Mouse (Mus musculus): ENCODE results near the gene Krtap4-6. TPM values are rescaled to one million over a fixed set of nuclear protein-coding genes. Genes with fewer than 3 reads are reported as not detected.
"Not testable (repeated sequence)": the region's sequence is repeated elsewhere in the genome, so short reads cannot be mapped to it uniquely, and the experiment has no call there.

Gene Krtap4-6
- total RNA-seq (2021) = not detected
- long read RNA-seq, experiment 1 = 0 reads
- long read RNA-seq, experiment 2 = 0 reads

DNA sequence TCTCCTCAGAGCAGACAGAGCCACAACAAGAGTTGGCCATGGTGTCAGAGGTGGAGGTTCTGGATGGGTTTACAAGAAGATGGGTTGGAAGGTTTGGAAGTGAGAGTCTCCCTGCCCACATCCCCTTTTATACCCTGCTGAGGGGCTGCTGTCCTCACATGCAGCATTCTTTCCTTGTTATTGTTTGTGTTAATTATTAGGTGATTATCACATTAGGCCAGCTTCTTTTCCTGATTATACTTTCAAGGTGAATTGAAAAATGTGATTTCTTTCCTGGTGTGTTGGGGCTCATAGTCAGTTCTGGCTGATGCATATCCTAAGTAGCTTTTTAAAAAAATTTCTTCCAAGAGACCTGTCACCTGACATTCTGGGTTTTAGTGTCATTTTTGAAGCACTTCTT is at the start of gene Krtap4-6:
Gene Krtap4-6 (minus strand): TSS at position 101 of the 400 bp plus-strand sequence.
- DNase-seq = no peak
- intact Hi-C loops (cut with DNase I; ENCODE audit: low total_unique reads) = no loop called here

DNA sequence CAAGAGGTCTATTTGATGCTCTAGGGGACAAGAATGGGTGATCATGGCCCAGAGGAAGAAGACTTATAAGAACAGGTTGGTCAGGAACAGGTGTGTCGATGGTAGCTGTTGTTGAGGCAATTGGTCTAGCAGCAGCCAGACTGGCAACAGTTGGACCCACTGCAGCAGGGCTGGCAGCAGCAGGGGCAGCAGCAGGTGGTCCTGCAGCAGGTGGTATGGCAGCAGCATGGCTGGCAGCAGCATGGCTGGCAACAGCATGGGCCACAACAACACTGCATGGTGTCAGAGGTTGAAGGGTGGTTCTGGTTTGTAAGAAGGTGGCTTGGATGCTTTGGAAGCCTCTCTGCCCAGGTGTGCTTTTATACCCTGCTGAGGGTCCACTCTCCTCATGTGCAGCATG is 24.7 kb upstream of the Krtap4-6 start, which contains the start of gene Gm14190:
Gene Gm14190 (minus strand): TSS at position 278 of the 400 bp plus-strand sequence.
- intact Hi-C loops (cut with DNase I; ENCODE audit: low total_unique reads) = no loop called here
- DNase-seq = no peak

GRCm38 (mm10) chr11:99685235-99685634 is 19.5 kb upstream of the Krtap4-6 start:
- intact Hi-C loops (cut with DNase I; ENCODE audit: low total_unique reads) = loop anchor here (5.0 kb wide), 1 partner anchor 37 kb away; no protein-coding TSS in a partner anchor
- DNase-seq = not testable (repeated sequence)

- DNase-seq = no peak
- intact Hi-C loops (cut with DNase I; ENCODE audit: low total_unique reads) = no loop called here
Measured at GRCm38 (mm10) chr11:99683481-99683880, 17.7 kb upstream of the Krtap4-6 start.

- no peak for DNase-seq
- intact Hi-C loops (cut with DNase I; ENCODE audit: low total_unique reads) = no loop called here
Measured at GRCm38 (mm10) chr11:99662802-99663201, 3.0 kb downstream of the Krtap4-6 start.

GRCm38 (mm10) chr11:99659256-99659655 is 6.5 kb downstream of the Krtap4-6 start:
- DNase-seq = no peak
- intact Hi-C loops (cut with DNase I; ENCODE audit: low total_unique reads) = no loop called here

GRCm38 (mm10) chr11:99658467-99659010 is 7.2 kb downstream of the Krtap4-6 start, which contains the start of gene Gm11563:
Gene Gm11563, minus strand, starts transcription at chr11:99658960.
- not testable (repeated sequence) for DNase-seq

GRCm38 (mm10) chr11:99657051-99657450 is 8.7 kb downstream of the Krtap4-6 start:
- intact Hi-C loops (cut with DNase I; ENCODE audit: low total_unique reads) = no loop called here
- no peak for DNase-seq

More at GRCm38 (mm10) chr11:99658467-99659010, 7.2 kb downstream of the Krtap4-6 start, which contains the start of gene Gm11563:
- intact Hi-C loops (cut with DNase I; ENCODE audit: low total_unique reads) = not testable (repeated sequence)

- intact Hi-C loops (cut with DNase I; ENCODE audit: low total_unique reads) = no loop called here
- no peak for DNase-seq
Measured at GRCm38 (mm10) chr11:99650136-99650535, 15.6 kb downstream of the Krtap4-6 start, which contains the start of gene Gm11555. Gene Gm11555, minus strand, starts transcription at chr11:99650236.

DNA sequence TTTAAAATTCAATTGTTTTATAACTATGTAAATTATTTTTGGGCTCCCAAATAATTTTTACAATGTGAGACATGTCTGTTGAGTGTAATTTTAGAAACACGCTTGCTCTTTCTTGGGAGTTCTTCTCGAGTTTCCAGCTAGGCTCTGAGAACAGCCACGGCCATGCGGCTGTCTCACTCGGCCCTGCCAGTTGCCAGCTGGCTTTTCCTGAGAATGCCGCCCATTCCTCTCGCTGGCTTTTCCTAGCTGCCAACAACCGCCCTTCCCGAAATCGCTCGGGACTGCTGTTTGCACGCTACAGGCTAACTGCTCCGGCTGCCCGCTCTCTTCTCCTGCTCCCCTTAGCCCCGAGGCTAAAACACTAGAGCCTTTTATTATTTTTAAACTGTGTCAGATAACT is 19.3 kb downstream of the Krtap4-6 start:
- DNase-seq = peak; percentile 9
- intact Hi-C loops (cut with DNase I; ENCODE audit: low total_unique reads) = no loop called here

- intact Hi-C loops (cut with DNase I; ENCODE audit: low total_unique reads) = no loop called here
- no peak for DNase-seq
Measured at GRCm38 (mm10) chr11:99644351-99644750, 21.4 kb downstream of the Krtap4-6 start.

DNA sequence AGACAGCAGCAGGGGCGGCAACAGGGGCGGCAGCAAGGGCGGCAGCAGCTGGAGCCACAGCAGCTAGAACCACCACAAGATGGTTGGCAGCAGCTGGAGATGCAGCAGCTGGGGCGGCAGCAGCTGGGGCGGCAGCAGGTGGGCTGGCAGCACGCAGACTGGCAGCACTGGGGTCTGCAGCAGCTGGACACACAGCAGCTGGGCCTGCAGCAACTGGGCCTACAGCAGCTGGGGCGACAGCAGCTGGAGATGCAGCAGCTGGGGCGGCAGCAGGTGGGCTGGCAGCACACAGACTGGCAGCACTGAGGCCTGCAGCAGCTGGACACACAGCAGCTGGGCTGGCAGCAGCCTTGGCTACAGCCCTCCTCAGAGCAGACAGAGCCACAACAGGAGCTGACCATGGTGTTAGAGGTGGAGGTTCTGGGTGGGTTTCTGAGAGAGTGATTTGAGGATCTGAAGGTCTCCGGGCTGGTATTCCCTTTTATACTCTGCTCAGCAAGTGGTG is 22.1 kb downstream of the Krtap4-6 start, which contains the start of gene Krtap4-7:
Gene Krtap4-7 (minus strand): TSS at position 455 of the 505 bp plus-strand sequence.
- intact Hi-C loops (cut with DNase I; ENCODE audit: low total_unique reads); DNase-seq: not testable (repeated sequence)

DNA sequence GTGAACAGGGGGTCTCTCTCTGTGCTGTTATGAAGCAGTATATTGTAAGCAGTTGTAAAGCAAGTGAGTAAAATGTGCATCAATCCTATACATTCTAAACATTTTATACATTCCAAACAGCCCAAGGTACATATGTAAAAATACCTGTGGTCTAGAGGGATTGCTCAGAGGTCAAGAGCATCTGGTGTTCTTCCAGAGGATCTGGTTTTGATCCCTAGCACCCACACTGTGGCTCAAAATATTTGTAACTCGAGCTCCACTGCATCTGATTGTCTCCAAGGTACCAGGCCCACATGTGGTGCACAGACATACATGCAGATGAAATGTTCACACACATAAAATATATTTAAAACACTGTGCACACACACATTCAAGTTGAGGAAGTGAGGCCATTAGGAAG is 24.8 kb downstream of the Krtap4-6 start:
- intact Hi-C loops (cut with DNase I; ENCODE audit: low total_unique reads) = no loop called here

DNA sequence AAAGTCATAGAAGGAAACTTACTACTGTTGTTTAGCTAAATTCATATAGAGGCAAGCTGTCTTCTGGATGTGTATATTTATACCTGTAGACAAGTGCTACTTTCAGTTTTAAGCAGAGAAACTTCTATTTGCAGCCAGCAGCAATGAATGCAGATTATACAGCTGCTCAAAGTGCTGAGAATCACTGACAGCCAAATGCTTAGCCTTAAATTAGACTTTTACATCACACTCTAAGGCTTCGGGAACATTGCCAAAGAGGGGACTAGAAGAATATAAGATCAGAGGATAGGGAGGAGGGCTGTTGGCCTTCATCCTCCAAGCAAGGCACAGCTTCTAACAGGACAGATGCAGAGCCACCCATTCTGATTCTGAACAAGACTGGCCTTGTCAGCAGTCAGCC is 28.7 kb downstream of the Krtap4-6 start:
- intact Hi-C loops (cut with DNase I; ENCODE audit: low total_unique reads) = no loop called here
- DNase-seq = no peak

More for the DNA sequence above, 24.8 kb downstream of the Krtap4-6 start:
- DNase-seq = no peak

GRCm38 (mm10) chr11:99634653-99635134 is 31.1 kb downstream of the Krtap4-6 start, which contains the start of gene Krtap4-2:
Gene Krtap4-2, minus strand, starts transcription at chr11:99635084.
- intact Hi-C loops (cut with DNase I; ENCODE audit: low total_unique reads) = no loop called here
- DNase-seq = no peak

- no peak for DNase-seq
- intact Hi-C loops (cut with DNase I; ENCODE audit: low total_unique reads) = no loop called here
Measured at GRCm38 (mm10) chr11:99633293-99633692, 32.5 kb downstream of the Krtap4-6 start.

DNA sequence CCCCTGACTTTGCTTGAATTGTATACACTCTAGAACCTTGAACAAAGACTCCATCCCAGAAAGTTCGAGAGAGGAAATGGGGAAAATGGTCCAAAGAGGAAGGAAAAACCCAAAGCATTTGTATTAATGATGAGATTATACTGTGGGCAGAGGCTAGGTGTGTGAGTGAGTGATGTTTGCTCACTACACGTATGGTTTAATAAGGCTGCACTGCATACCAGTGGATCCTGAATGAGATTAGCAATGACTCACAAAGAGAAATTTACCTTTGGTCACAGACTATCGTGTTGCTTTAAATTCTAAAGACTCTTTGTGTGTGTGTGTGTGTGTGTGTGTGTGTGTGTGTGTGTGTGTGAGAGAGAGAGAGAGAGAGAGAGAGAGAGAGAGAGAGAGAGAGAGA is 34.9 kb downstream of the Krtap4-6 start:
- DNase-seq = no peak
- intact Hi-C loops (cut with DNase I; ENCODE audit: low total_unique reads) = no loop called here

DNA sequence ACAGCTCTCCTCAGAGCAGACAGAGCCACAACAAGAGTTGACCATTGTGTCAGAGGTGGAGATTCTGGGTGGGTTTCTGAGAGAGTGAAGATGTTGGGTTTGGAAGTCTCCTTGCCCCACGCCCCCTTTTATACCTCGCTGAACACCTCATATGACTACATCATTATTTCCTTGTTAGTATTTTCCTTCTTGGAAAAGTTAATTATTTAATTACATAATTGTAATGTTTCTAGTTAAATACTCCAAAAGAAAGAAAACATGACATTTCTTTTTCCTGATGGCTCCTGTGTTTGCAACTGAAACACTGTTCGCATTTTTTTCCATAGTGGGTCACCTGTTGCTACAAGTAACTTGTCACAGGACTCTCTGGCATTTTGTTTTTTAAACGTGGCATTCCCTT is 37.6 kb downstream of the Krtap4-6 start, which contains the start of gene Krtap4-1:
Gene Krtap4-1 (minus strand): TSS at position 101 of the 400 bp plus-strand sequence.
- intact Hi-C loops (cut with DNase I; ENCODE audit: low total_unique reads) = no loop called here
- DNase-seq = no peak

DNA sequence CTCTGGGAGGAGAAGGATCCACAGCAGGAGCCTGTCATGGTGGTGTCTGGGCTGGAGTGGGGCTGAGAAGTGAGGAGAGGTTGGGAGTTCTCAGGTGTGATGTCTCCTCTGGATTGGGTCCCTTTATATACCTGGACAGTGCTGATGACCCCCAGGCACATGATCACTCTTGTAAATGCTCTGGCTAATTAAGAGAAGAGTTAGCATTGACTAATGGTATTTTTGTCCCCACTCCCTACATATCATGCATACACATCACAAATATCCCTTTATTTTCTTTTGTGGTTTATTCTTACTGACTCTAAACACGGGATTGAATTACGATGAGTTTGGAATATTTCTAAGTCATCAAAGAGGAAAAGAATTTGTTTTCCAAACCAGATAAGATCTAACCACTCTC is 45.4 kb downstream of the Krtap4-6 start, which contains the start of gene Gm11562:
Gene Gm11562 (minus strand): TSS at position 101 of the 400 bp plus-strand sequence.
- intact Hi-C loops (cut with DNase I; ENCODE audit: low total_unique reads) = no loop called here
- DNase-seq = no peak
